Mouse (Mus musculus) thymus, postnatal 25 days (tissue): ENCODE results near the gene Ran.

Source experiments
- DNase-seq: peaks from one replicate; pipeline ENCODE4 v3.0.0; 2022

The Ran gene

DNA sequence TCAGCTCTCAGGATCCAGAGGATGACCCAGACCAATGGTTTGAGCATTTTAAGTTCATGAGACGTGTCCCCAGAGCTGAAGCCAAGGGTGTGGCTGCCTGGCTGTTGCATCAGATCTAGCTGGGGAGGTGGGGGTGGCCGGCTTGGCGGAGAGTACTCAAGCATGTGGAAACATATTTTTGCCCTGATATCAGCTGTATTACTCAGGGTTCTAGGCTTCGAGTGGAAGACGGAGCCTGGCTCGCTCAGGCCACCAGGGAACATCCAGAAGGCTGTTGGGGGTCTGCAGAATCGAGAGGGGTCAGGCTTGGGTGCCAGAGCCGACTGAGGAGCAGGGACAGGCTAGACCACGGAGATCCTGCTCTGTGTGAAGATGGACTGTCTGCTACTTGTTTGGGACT is 46.1 kb downstream of the Ran start:
- no peak for DNase-seq

DNA sequence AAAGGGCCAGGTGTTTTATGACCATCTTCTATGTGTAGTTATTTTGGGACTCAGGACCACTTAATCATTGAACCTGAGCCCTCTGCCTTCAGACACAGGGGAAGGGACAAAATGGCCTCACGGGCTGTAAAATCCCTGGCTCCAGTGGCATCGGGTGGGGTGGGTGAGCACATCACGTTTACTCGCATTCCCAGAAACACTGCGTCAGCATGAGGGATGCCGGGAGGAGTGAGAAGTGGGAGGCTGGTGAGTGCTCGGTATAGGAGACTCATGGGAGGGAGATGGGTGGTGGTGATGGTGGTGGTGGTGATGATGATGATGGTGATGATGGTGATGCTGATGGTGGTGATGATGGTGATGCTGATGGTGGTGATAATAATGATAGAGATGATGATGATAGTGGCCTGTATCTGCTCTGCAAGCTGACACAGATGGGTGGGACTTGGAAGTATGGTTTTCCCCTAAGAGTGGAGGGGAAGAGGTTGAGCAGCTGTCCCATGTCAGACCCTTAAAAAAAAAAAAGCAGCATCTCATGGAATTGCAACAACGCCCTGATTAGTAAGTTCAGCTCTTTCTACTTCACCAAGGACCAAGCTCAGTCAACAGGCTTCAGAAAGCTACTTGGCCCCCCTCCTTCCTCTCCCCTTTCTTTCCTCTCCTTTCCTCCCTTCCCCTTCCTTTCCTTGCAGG is 46.8 kb downstream of the Ran start:
- no peak for DNase-seq

DNA sequence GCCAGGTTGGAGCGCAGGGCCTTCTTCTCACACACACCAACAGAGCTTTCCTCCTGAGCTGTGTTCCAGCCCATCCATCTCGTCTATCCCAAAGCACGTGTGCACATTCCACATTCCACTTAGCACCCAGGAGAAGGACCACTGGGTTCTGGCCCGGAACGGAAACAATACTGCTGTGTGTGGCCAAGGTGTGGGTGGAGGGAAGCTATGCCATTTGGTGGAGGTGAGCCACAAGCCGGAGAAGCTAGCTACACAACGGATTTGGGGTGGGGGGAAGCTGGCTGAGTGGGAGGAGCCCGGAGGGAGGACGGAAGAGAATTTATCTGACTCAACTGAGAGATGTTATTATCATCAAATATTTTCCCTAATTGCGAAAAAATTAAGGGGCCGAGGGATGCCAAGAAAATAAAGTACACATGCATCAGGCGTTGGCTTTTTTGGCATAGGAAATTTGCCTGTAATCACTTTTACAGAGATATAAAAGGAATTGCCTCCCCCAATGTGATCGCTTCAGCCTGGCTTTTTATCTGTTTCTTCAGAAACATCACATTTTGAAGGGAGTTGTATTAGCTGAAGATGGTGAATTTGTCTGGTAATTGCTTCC is 47.5 kb downstream of the Ran start:
- no peak for DNase-seq

DNA sequence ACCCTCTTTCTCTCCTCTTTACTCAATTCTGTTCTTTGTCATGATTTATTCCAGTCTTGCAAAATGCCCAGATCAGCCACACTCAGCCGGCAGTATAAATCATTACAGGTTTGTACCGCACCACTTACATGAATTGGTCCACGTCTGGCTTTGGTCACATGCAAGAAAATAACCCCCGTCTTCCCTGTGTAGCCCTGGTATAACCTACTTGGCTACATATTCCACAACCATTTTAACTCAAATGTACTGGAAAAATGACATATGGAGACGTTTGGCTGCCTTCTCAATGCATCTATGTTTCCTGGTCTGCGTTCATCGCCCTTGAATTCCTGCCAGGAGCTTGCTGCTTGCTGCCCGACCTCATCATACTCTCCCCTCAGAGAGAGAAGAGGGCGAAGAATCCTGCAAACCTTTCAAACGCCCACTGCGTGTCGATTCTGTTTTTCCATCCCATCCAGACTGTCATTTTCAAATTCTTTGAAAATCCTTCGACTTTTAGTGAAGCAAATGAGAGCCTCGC is 52.0 kb downstream of the Ran start:
- DNase-seq: no peak

DNA sequence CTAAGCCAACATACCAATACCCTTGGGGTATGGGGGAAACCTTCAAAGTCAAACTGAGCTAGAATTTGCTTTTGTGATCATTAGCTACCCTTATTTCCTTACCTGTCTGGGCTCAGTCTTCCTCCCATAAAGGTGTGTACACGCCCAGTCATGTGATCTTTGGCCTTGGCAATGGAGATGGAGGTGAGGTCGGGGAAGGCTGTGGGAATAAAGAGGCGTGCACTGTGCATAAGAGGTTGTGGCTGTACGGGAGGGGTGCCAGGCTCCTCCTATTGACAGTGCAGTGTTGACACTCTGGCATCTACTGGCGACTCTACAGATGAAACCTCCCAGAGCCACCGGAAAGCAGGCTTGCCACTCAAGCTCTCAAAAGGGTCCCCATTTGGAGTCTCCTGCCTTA is 53.5 kb downstream of the Ran start:
- DNase-seq: no peak
